Mouse (Mus musculus) liver, embryonic 14.5 days (tissue): ENCODE results near the gene Elavl3. TPM values are rescaled to one million over a fixed set of nuclear protein-coding genes. Genes with fewer than 3 reads are reported as not detected.

ENCODE experiments used
- ATAC-seq: fragments of 200-750 bp; cut with Nextera tagmentation; 2 replicates; pipeline ENCODE4 v1.8.0; 2017; ENCODE audit warnings: moderate number of reproducible peaks, mild to moderate bottlenecking, moderate library complexity; ENCODE audit not compliant: insufficient read depth
- DNase-seq, 3 experiments: peaks; one replicate each; pipeline ENCODE4 v3.0.0-alpha.2; 2012 to 2013; ENCODE audit warnings: low read depth in 3 of 3, low spot score in 3 of 3
- H3K27ac ChIP-seq: fragments of 300-500 bp; sonication (generic); 2 replicates; pipeline ENCODE4 v1.5.1; 2014; ENCODE audit warnings: moderate library complexity, mild to moderate bottlenecking, control low read depth, inconsistent platforms
- H3K27me3 ChIP-seq: fragments of 300-500 bp; sonication (generic); 2 replicates; pipeline ENCODE4 v1.6.1; 2014; ENCODE audit warnings: mild to moderate bottlenecking, low read length, moderate library complexity; ENCODE audit not compliant: control insufficient read depth, insufficient read depth
- H3K36me3 ChIP-seq: fragments of 300-500 bp; sonication (generic); replicated peaks from 2 replicates; pipeline ENCODE4 v1.6.1; 2014; ENCODE audit warnings: low read depth; ENCODE audit not compliant: control insufficient read depth, insufficient read depth
- H3K4me1 ChIP-seq, 2 experiments: fragments of 200-500 bp in 1 of 2; fragments of 300-500 bp in 1 of 2; sonication (generic) in 1 of 2; replicated peaks; 2 replicates each; pipeline ENCODE4 v1.6.1; 2012 to 2014; ENCODE audit warnings: antibody characterized with exemption in 1 of 2, inconsistent platforms in 1 of 2, low read length in 1 of 2; ENCODE audit not compliant: control insufficient read depth in 2 of 2, insufficient read depth in 2 of 2
- H3K4me2 ChIP-seq: fragments of 300-500 bp; sonication (generic); 2 replicates; pipeline ENCODE4 v1.6.1; 2014; ENCODE audit warnings: low read depth, mild to moderate bottlenecking, control low read depth, moderate library complexity
- H3K4me3 ChIP-seq, 2 experiments: fragments of 200-500 bp in 1 of 2; fragments of 300-500 bp in 1 of 2; sonication (generic) in 1 of 2; 2 replicates each; pipeline ENCODE4 v1.5.1; 2012 to 2014; ENCODE audit warnings: low read depth in 2 of 2, low read length in 2 of 2, mild to moderate bottlenecking in 2 of 2, control low read depth in 1 of 2, inconsistent platforms in 1 of 2, moderate library complexity in 1 of 2; ENCODE audit not compliant: insufficient read depth in 1 of 2
- H3K9ac ChIP-seq: fragments of 300-500 bp; sonication (generic); replicated peaks from 2 replicates; pipeline ENCODE4 v1.6.1; 2014; ENCODE audit warnings: mild to moderate bottlenecking, control low read depth, moderate library complexity
- H3K9me3 ChIP-seq: fragments of 300-500 bp; sonication (generic); 2 replicates; pipeline ENCODE4 v1.6.1; 2016; ENCODE audit warnings: low read length, mixed read lengths; ENCODE audit not compliant: control insufficient read depth
- CTCF ChIP-seq: IDR thresholded peaks from 2 replicates; pipeline ENCODE4 v1.5.1; 2016; ENCODE audit warnings: antibody characterized with exemption, low read depth, control low read depth
- EP300 ChIP-seq: IDR thresholded peaks from 2 replicates; pipeline ENCODE4 v1.6.1; 2016; ENCODE audit warnings: antibody characterized with exemption, low read depth
- WGBS: fragments of 180-500 bp; shearing (Covaris S2); extraction: QIAGEN DNeasy Blood & Tissue Kit; methylation state at CpG from one replicate; pipeline ENCODE4 v1.1.7; 2014; ENCODE audit not compliant: insufficient replicate concordance; 5-methylcytosine and 5-hydroxymethylcytosine counted together
- polyA plus RNA-seq, 2 experiments: library from polyadenylated mRNA; depleted of rRNA in 1 of 2; stranded (reverse) in 1 of 2; unstranded in 1 of 2; fragments of >200 nt; fragmentation: Nextera tagmentation in 1 of 2; extraction: Ambion mirVana in 1 of 2; gene quantifications; 2 replicates each; pipeline versions ENCODE4 v1.2.1 to v1.2.3; 2012 to 2014

The Elavl3 gene
- polyA plus RNA-seq, 2 experiments: 0.01 TPM; not detected in 1

- ATAC-seq (no peak), DNase-seq (no peak)
- H3K4me1 ChIP-seq: peaks cover under 1% of the 10 kb centered on the region in 2 experiments; a peak in 3 of 4 replicates
- TF ChIP-seq EP300 (no peak), CTCF (no peak)
- no peaks in the 10 kb centered on the region for H3K36me3 ChIP-seq
- 66% methylated on average over 4 of the region's 4 CpGs for WGBS
- no peaks in the 10 kb centered on the region for H3K9me3 ChIP-seq
- no peaks in the 10 kb centered on the region for H3K27me3 ChIP-seq
- no peak overlapping the region for H3K9ac ChIP-seq
- no peak overlapping the region for H3K27ac ChIP-seq
- H3K4me2 ChIP-seq: no peak overlapping the region
- no peak overlapping the region for H3K4me3 ChIP-seq
These were observed 82.5 kb downstream of the Elavl3 start for GRCm38 (mm10) chr9:21969304-21969703.

- TF ChIP-seq EP300: no peak
- no peak for TF ChIP-seq CTCF
- Histone ChIP-seq H3K4me2 (no peak overlapping the region), H3K9me3 (no peaks in the 10 kb centered on the region), H3K27me3 (no peaks in the 10 kb centered on the region), H3K9ac (no peak overlapping the region), H3K27ac (no peak overlapping the region), H3K4me1 (peaks cover 4 to 5% of the 10 kb centered on the region in 2 experiments), H3K4me3 (no peak overlapping the region), H3K36me3 (no peaks in the 10 kb centered on the region)
- whole genome bisulfite sequencing: 29% methylated on average over 6 of the region's 6 CpGs
- DNase-seq (no peak), ATAC-seq (no peak)
These were observed 82.9 kb downstream of the Elavl3 start for GRCm38 (mm10) chr9:21968883-21969282.

Other genes with a start within 250 kb of the Elavl3 start
- gene Angptl8, start 216.5 kb downstream of the Elavl3 start, polyA plus RNA-seq (2012; rRNA removed): 20.4 and 26.8 TPM in 2 replicates
- 19.6 and 20.3 TPM in 2 replicates for gene Angptl8, start 216.5 kb downstream of the Elavl3 start, polyA plus RNA-seq (2014; fragmentation: Nextera tagmentation; extraction: Ambion mirVana)
- 6.7 and 9.0 TPM in 2 replicates for gene Dock6, start 199.4 kb downstream of the Elavl3 start, polyA plus RNA-seq (2012; rRNA removed)
- 2.1 and 3.4 TPM in 2 replicates for gene Dock6, start 199.4 kb downstream of the Elavl3 start, polyA plus RNA-seq (2014; fragmentation: Nextera tagmentation; extraction: Ambion mirVana)
- 6.7 and 10.3 TPM in 2 replicates for gene Rab3d, start 133.8 kb downstream of the Elavl3 start, polyA plus RNA-seq (2012; rRNA removed)
- 6.4 and 6.5 TPM in 2 replicates for gene Rab3d, start 133.8 kb downstream of the Elavl3 start, polyA plus RNA-seq (2014; fragmentation: Nextera tagmentation; extraction: Ambion mirVana)
- 1.2 and 1.4 TPM in 2 replicates for gene Ccdc159, start 124.6 kb downstream of the Elavl3 start, polyA plus RNA-seq (2012; rRNA removed)
- 0.52 and 0.58 TPM in 2 replicates for gene Ccdc159, start 124.6 kb downstream of the Elavl3 start, polyA plus RNA-seq (2014; fragmentation: Nextera tagmentation; extraction: Ambion mirVana)
- 37.5 and 61.5 TPM in 2 replicates for gene Tmem205, start 124.5 kb downstream of the Elavl3 start, polyA plus RNA-seq (2012; rRNA removed)
- gene Tmem205, start 124.5 kb downstream of the Elavl3 start, polyA plus RNA-seq (2014; fragmentation: Nextera tagmentation; extraction: Ambion mirVana): 106 and 110 TPM in 2 replicates
- gene Plppr2, start 115.0 kb downstream of the Elavl3 start, polyA plus RNA-seq (2012; rRNA removed): 2.6 and 3.9 TPM in 2 replicates
- 0.99 and 1.3 TPM in 2 replicates for gene Plppr2, start 115.0 kb downstream of the Elavl3 start, polyA plus RNA-seq (2014; fragmentation: Nextera tagmentation; extraction: Ambion mirVana)
- 1.4 TPM in 2 replicates for gene Swsap1, start 96.3 kb downstream of the Elavl3 start, polyA plus RNA-seq (2012; rRNA removed)
- 3.5 and 3.6 TPM in 2 replicates for gene Swsap1, start 96.3 kb downstream of the Elavl3 start, polyA plus RNA-seq (2014; fragmentation: Nextera tagmentation; extraction: Ambion mirVana)
- 146 and 180 TPM in 2 replicates for gene Epor, start 88.5 kb downstream of the Elavl3 start, polyA plus RNA-seq (2012; rRNA removed)
- gene Epor, start 88.5 kb downstream of the Elavl3 start, polyA plus RNA-seq (2014; fragmentation: Nextera tagmentation; extraction: Ambion mirVana): 82.6 and 96.5 TPM in 2 replicates
- gene Rgl3, start 62.6 kb downstream of the Elavl3 start, polyA plus RNA-seq (2012; rRNA removed): 0.19 and 0.24 TPM in 2 replicates
- 0.27 TPM in 1 of 2 replicates, not detected in the other for gene Rgl3, start 62.6 kb downstream of the Elavl3 start, polyA plus RNA-seq (2014; fragmentation: Nextera tagmentation; extraction: Ambion mirVana)
- 0.02 and 0.06 TPM in 2 replicates for gene Ccdc151, start 49.4 kb downstream of the Elavl3 start, polyA plus RNA-seq (2012; rRNA removed)
- gene Ccdc151, start 49.4 kb downstream of the Elavl3 start, polyA plus RNA-seq (2014; fragmentation: Nextera tagmentation; extraction: Ambion mirVana): not detected in 2 replicates
- gene Prkcsh, start 49.2 kb downstream of the Elavl3 start, polyA plus RNA-seq (2012; rRNA removed): 31.5 and 45.1 TPM in 2 replicates
- 29.2 and 31.2 TPM in 2 replicates for gene Prkcsh, start 49.2 kb downstream of the Elavl3 start, polyA plus RNA-seq (2014; fragmentation: Nextera tagmentation; extraction: Ambion mirVana)
- not detected in 2 replicates for gene Gm49318, start 19.2 kb upstream of the Elavl3 start, polyA plus RNA-seq (2012; rRNA removed)
- not detected in 2 replicates for gene Gm49318, start 19.2 kb upstream of the Elavl3 start, polyA plus RNA-seq (2014; fragmentation: Nextera tagmentation; extraction: Ambion mirVana)
- gene Zfp653, start 19.4 kb upstream of the Elavl3 start, polyA plus RNA-seq (2012; rRNA removed): 6.6 and 8.0 TPM in 2 replicates
- gene Zfp653, start 19.4 kb upstream of the Elavl3 start, polyA plus RNA-seq (2014; fragmentation: Nextera tagmentation; extraction: Ambion mirVana): 2.4 and 3.1 TPM in 2 replicates
- 14.6 and 14.7 TPM in 2 replicates for gene Ecsit, start 33.4 kb upstream of the Elavl3 start, polyA plus RNA-seq (2012; rRNA removed)
- gene Ecsit, start 33.4 kb upstream of the Elavl3 start, polyA plus RNA-seq (2014; fragmentation: Nextera tagmentation; extraction: Ambion mirVana): 16.8 and 19.9 TPM in 2 replicates
- 0.17 and 0.91 TPM in 2 replicates for gene Cnn1, start 47.2 kb upstream of the Elavl3 start, polyA plus RNA-seq (2012; rRNA removed)
- 0.09 and 0.44 TPM in 2 replicates for gene Cnn1, start 47.2 kb upstream of the Elavl3 start, polyA plus RNA-seq (2014; fragmentation: Nextera tagmentation; extraction: Ambion mirVana)
- gene Elof1, start 65.1 kb upstream of the Elavl3 start, polyA plus RNA-seq (2012; rRNA removed): 59.5 and 72.5 TPM in 2 replicates
- 98.2 and 102 TPM in 2 replicates for gene Elof1, start 65.1 kb upstream of the Elavl3 start, polyA plus RNA-seq (2014; fragmentation: Nextera tagmentation; extraction: Ambion mirVana)
- gene Acp5, start 83.7 kb upstream of the Elavl3 start, polyA plus RNA-seq (2012; rRNA removed): 181 and 203 TPM in 2 replicates
- 195 and 196 TPM in 2 replicates for gene Acp5, start 83.7 kb upstream of the Elavl3 start, polyA plus RNA-seq (2014; fragmentation: Nextera tagmentation; extraction: Ambion mirVana)
- gene Pigyl, start 104.8 kb upstream of the Elavl3 start, polyA plus RNA-seq (2012; rRNA removed): 17.5 and 26.4 TPM in 2 replicates
- 41.5 and 42.1 TPM in 2 replicates for gene Pigyl, start 104.8 kb upstream of the Elavl3 start, polyA plus RNA-seq (2014; fragmentation: Nextera tagmentation; extraction: Ambion mirVana)
- gene Zfp872, start 136.1 kb upstream of the Elavl3 start, polyA plus RNA-seq (2012; rRNA removed): not detected in 2 replicates
- gene Zfp872, start 136.1 kb upstream of the Elavl3 start, polyA plus RNA-seq (2014; fragmentation: Nextera tagmentation; extraction: Ambion mirVana): not detected in 2 replicates
- 2.8 and 4.7 TPM in 2 replicates for gene Zfp809, start 173.7 kb upstream of the Elavl3 start, polyA plus RNA-seq (2012; rRNA removed)
- 6.0 and 6.5 TPM in 2 replicates for gene Zfp809, start 173.7 kb upstream of the Elavl3 start, polyA plus RNA-seq (2014; fragmentation: Nextera tagmentation; extraction: Ambion mirVana)
- gene Zfp599, start 207.9 kb upstream of the Elavl3 start, polyA plus RNA-seq (2012; rRNA removed): 0.35 and 0.63 TPM in 2 replicates
- gene Zfp599, start 207.9 kb upstream of the Elavl3 start, polyA plus RNA-seq (2014; fragmentation: Nextera tagmentation; extraction: Ambion mirVana): 1.5 and 1.9 TPM in 2 replicates